9 mouse cellular contexts compared by ENCODE assay signal in the genomic region with DNA sequence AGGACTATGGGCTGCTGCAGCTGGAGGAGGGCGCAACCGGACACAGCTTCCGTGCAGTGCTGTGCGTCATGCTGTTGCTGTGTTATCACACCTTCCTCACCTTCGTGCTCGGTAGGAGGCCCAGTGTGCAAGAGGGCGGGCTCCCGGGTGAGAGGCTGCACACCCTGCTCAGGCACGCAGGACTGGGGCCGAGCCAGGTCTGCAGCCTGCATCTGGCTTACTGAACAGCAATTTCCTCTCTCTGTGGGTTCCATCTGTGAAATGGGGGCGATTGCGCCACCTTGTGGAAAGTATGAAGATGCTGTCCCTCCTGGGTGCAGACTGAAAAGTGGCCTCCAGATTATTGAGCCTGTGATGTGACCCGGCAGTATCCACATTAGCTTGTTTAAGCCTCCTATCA. TPM values are rescaled to one million over a fixed set of nuclear protein-coding genes. Genes with fewer than 3 reads are reported as not detected.
A peak's percentile ranks its signal among the peaks of the same experiment; 100 is the strongest.
DNase-seq lines count a peak whose midpoint lies in the region; ATAC-seq and TF ChIP-seq lines count a peak whose summit lies in the region.
"Had no signal": no experiment of that assay in that cellular context is flagged by ENCODE, and none has a peak within 500 bp of the region (broad histone marks: within the 10 kb centered on the region; RNA-seq: fewer than 3 reads in every experiment).

No protein-coding gene starts in this region.

- no peak overlapping the region for H3K27ac ChIP-seq in embryonic fibroblast, embryonic 13.5 days (ENCODE audit: insufficient read depth, low read length)
- H3K27ac ChIP-seq: neural tube, embryonic 12.5 days had no signal

- intact Hi-C loops in heart, postnatal 25 days (cut with DNase I) = loop anchor here (10.0 kb wide), 1 partner anchor 274 kb away; no protein-coding TSS in a partner anchor

- peaks cover 6% of the 10 kb centered on the region; the same call in 1 of the 2 replicates for H3K4me1 ChIP-seq in embryonic fibroblast, embryonic 13.5 days (ENCODE audit: control insufficient read depth, insufficient read depth, low read length)

- 25% methylated on average over 13 of the region's 13 CpGs for WGBS in large intestine, adult 2 months

- no peak overlapping the region for H3K4me3 ChIP-seq in embryonic fibroblast, embryonic 13.5 days (ENCODE audit: insufficient read depth, low read length)
- H3K4me3 ChIP-seq: neural tube, embryonic 12.5 days had no signal

- DNase-seq in frontal cortex, postnatal 10 days (ENCODE audit: low spot score in 2 of 2) = no peak
- peak; percentile 55 to 65 for DNase-seq in adrenal gland, postnatal 36 days
- peak; percentile 33 for DNase-seq in heart, postnatal 25 days (ENCODE audit: low spot score)
- DNase-seq in large intestine, adult 2 months (ENCODE audit: low read depth, low spot score) = peak; percentile 73
- DNase-seq in spleen, postnatal 4 days (ENCODE audit: low spot score in 2 of 2) = peak; percentile 80 to 90

- no peak for TF ChIP-seq POLR2A in embryonic fibroblast, embryonic 13.5 days (IDR thresholded peaks at IDR 0.05; ENCODE audit: low read depth, low read length)

- 0 out of 2 replicates have a peak, but pooled peaks have one; percentile 7 for TF ChIP-seq CTCF in embryonic fibroblast, embryonic 13.5 days (IDR thresholded peaks at IDR 0.05; ENCODE audit: borderline replicate concordance, insufficient read depth, low read length)

- ATAC-seq in frontal cortex, adult (ENCODE audit: low TSS enrichment) = peak; percentile 84
- ATAC-seq in megakaryocyte, adult 5-6 weeks (ENCODE audit: poor library complexity, severe bottlenecking) = peak; percentile 77

RNA-seq across cellular contexts. Expression of a gene that starts 24.4 kb away (rescaled TPM):
- 1 to 10 TPM; 4.2 to 5.0 TPM for total RNA-seq in adrenal gland, postnatal 36 days (2021)
- 0.83 and 2.7 TPM in 2 replicates for polyA plus RNA-seq in embryonic fibroblast, embryonic 13.5 days (2011; ENCODE audit: insufficient read length, low read depth, missing spikeins)
- 1 to 10 TPM; 1.1 to 2.1 TPM for total RNA-seq in heart, postnatal 25 days (2021)
- 24.0 and 28.3 TPM in 2 replicates for polyA plus RNA-seq in large intestine, adult 2 months (2012; rRNA removed)
- 0.29 TPM in 1 of 2 replicates, not detected in the other for total RNA-seq in megakaryocyte, adult 5-6 weeks (2015)
- 0.16 and 0.51 TPM in 2 replicates for total RNA-seq in megakaryocyte, adult 5-6 weeks (2017)

RNA-seq across cellular contexts. Expression of a gene that starts 53.7 kb away (rescaled TPM):
- 100 to 1,000 TPM; 182 to 206 TPM for total RNA-seq in adrenal gland, postnatal 36 days (2021)
- 134 and 135 TPM in 2 replicates for polyA plus RNA-seq in embryonic fibroblast, embryonic 13.5 days (2011; ENCODE audit: insufficient read length, low read depth, missing spikeins)
- total RNA-seq in heart, postnatal 25 days (2021) = 100 to 1,000 TPM; 104 to 106 TPM
- polyA plus RNA-seq in large intestine, adult 2 months (2012; rRNA removed) = 12.3 and 12.8 TPM in 2 replicates
- 27.2 and 28.8 TPM in 2 replicates for total RNA-seq in megakaryocyte, adult 5-6 weeks (2015)
- 27.6 and 31.5 TPM in 2 replicates for total RNA-seq in megakaryocyte, adult 5-6 weeks (2017)

Comparison
In these comparisons a context has a peak if more than half of its experiments do, and no peak if none do; other contexts are left out.
1. DNase-seq: peak in adrenal gland, postnatal 36 days (2 of 2), heart, postnatal 25 days (single experiment), large intestine, adult 2 months (single experiment) and spleen, postnatal 4 days (2 of 2); none in frontal cortex, postnatal 10 days (0 of 2).